Mouse (Mus musculus): ENCODE results near the gene Bdkrb2. TPM values are rescaled to one million over a fixed set of nuclear protein-coding genes. Genes with fewer than 3 reads are reported as not detected.

Bdkrb2 gene
- total RNA-seq, 2 experiments from 2014 or later = 0.40 to 0.45 TPM

GRCm38 (mm10) chr12:105601586-105601985 lies 38.6 kb downstream of the Bdkrb2 start:
- intact Hi-C loops (cut with DNase I) = no loop called here
- no peak overlapping the region for H3K4me3 ChIP-seq
- TF ChIP-seq CTCF (IDR thresholded peaks at IDR 0.05) = no peak
- DNase-seq (ENCODE audit: extremely low spot score in 1 of 2, low spot score in 2 of 2) = no peak
- H3K27ac ChIP-seq = no peak overlapping the region

DNA sequence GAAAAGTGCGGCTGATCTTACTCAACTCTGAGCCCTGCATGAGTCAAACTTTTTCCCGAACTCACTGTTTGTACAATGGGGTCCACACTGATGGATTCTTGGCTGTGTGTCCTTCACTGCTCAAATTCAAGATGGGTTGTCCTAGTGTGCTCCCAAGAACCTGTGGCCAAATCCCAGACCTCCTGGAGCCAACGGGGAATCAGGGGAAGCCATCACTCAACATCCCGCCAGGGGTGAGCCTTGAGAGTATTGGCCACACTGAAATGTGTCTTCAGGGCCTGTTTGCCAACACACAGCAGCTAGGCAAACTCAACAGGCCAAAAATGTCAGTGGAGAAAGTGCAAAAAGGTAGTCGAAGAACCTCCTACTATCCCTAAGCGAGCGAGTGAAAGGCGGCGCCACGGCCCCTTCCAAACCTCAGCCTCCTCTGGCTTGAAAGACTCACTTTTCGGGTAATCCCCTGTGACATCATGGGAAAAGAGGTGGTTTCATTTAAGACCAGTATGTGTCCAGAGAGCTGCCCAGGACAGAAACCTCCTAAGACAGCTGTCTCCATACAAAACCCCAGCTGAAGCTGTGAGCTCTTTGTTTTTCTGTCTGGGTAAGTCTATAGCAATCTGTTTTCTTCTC lies 39.7 kb downstream of the Bdkrb2 start, which contains the start of gene Bdkrb1:
Gene Bdkrb1, plus strand, starts transcription at position 505 of the 630 bp plus-strand sequence.
- DNase-seq (ENCODE audit: extremely low spot score in 1 of 2, low spot score in 2 of 2) = no peak
- intact Hi-C loops (cut with DNase I) = no loop called here
- TF ChIP-seq CTCF (IDR thresholded peaks at IDR 0.05) = no peak
- H3K4me3 ChIP-seq = no peak within 1 kb of the TSS
- no peak within 1 kb of the TSS for H3K27ac ChIP-seq

DNA sequence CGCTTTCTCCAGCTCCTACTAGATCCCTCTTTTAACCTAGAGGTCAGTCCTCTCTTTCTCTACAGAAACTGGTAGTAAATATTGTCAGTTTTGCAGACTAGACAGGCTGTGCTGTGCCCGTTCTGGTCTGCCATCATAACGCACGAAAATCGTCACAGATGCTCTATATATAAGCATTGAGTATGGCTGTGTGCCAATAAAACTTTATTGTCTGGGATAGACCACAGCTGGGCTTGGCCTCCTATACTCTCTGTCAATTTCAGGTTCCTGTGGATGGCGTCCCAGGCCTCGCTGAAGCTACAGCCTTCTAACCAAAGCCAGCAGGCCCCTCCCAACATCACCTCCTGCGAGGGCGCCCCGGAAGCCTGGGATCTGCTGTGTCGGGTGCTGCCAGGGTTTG lies 40.9 kb downstream of the Bdkrb2 start:
- intact Hi-C loops (cut with DNase I) = no loop called here
- no peak for DNase-seq (ENCODE audit: extremely low spot score in 1 of 2, low spot score in 2 of 2)
- TF ChIP-seq CTCF (IDR thresholded peaks at IDR 0.05) = no peak
- H3K27ac ChIP-seq = no peak overlapping the region
- no peak overlapping the region for H3K4me3 ChIP-seq

DNA sequence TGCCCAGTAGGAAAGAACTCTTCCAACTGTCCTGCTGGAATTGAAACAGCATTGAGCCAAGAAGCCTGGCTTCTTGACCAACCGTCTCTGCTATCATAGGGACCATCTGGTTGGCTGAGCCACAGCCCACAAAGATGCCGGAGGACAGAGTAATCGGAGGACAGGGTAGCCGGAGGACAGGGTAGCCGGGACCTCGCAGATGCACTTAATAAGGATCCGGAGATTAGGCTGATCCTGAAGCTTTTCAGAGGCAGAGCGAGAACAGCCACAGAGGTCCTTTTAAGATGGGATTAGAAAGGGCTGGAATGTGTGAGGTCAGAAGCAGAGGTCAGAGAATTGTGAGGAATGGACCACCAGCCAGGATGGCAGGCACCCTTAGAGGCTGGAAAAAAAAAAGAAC lies 42.2 kb downstream of the Bdkrb2 start:
- no peak for DNase-seq (ENCODE audit: extremely low spot score in 1 of 2, low spot score in 2 of 2)
- no peak overlapping the region for H3K27ac ChIP-seq
- H3K4me3 ChIP-seq = no peak overlapping the region
- intact Hi-C loops (cut with DNase I) = no loop called here
- no peak for TF ChIP-seq CTCF (IDR thresholded peaks at IDR 0.05)

DNA sequence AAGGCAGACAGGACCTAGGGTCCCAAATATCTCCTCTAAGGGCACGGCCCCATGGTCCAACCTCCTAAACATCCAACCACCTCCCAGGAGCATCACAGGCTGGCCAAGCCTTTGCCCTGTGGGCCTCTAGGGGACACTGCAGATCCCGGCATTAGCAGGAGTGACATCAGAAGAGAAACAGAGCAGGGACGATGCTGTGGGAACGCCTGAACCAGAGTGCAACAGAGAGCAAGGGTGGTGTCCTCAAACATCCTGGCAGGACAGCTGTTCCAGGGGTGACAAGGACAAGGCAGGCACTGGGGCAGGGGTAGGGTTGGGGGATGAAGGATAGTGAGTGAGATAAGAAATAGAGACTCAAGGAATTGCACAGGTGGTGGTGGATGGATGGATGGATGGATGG lies 43.9 kb downstream of the Bdkrb2 start:
- TF ChIP-seq CTCF (IDR thresholded peaks at IDR 0.05) = no peak
- Histone ChIP-seq H3K4me3 (no peak overlapping the region), H3K27ac (no peak overlapping the region)
- intact Hi-C loops (cut with DNase I) = no loop called here
- DNase-seq (ENCODE audit: extremely low spot score in 1 of 2, low spot score in 2 of 2) = no peak

DNA sequence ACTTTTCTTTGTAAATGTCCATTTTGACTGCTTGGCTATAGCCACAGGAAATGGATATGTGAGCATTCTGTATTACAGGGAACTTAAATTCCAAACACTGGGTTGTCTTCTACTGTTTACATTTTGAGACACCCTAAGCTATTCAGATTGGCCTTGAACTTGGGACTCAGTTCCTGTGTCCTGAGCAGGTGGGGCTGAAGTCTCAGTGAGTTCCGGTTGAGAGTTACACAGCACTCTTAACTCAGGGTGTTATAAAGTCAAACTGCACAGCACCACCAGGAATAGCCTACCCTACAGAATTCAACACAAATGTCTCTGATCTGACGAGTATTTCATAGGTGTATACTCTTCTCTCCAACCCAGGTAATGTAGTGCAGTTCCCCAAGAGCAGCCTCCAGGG lies 48.0 kb downstream of the Bdkrb2 start:
- H3K4me3 ChIP-seq = no peak overlapping the region
- no peak for DNase-seq (ENCODE audit: extremely low spot score in 1 of 2, low spot score in 2 of 2)
- intact Hi-C loops (cut with DNase I) = loop anchor here (1.0 to 5.0 kb wide), 2 partner anchors 113 to 174 kb away; no protein-coding TSS in a partner anchor
- no peak for TF ChIP-seq CTCF (IDR thresholded peaks at IDR 0.05)
- no peak overlapping the region for H3K27ac ChIP-seq

DNA sequence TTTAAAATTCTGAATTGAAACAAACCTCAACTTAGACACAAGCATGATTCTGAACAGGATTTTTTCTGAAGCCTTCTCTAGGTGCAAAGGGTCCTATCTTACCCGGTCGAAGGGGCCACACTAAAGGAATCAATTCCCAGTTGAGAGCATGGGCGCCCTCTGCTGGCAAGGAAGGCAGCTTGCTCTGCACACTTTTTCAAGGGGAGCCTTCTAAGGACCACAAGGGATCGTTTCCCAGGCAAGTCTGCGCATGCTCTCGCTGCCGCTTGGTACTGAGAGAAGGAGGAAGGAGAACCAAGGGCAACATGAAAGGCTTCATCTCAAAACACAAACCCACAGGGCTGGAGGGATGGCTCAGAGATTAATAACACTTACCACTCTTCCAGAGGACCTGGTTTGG lies 48.7 kb downstream of the Bdkrb2 start:
- intact Hi-C loops (cut with DNase I) = loop anchor here (1.0 to 5.0 kb wide), 2 partner anchors 113 to 174 kb away; no protein-coding TSS in a partner anchor
- peak; percentile 60 to 64 for DNase-seq (ENCODE audit: extremely low spot score in 1 of 2, low spot score in 2 of 2)
- H3K27ac ChIP-seq = no peak overlapping the region
- peak; percentile 74 for TF ChIP-seq CTCF (IDR thresholded peaks at IDR 0.05)
- H3K4me3 ChIP-seq = no peak overlapping the region

- H3K4me3 ChIP-seq = no peak overlapping the region
- DNase-seq (ENCODE audit: extremely low spot score in 1 of 2, low spot score in 2 of 2) = no peak
- H3K27ac ChIP-seq = no peak overlapping the region
- TF ChIP-seq CTCF (IDR thresholded peaks at IDR 0.05) = no peak
- intact Hi-C loops (cut with DNase I) = loop anchor here (5.0 kb wide), 1 partner anchor 176 kb away; no protein-coding TSS in a partner anchor
These were observed 50.5 kb downstream of the Bdkrb2 start for GRCm38 (mm10) chr12:105613559-105613958.

DNA sequence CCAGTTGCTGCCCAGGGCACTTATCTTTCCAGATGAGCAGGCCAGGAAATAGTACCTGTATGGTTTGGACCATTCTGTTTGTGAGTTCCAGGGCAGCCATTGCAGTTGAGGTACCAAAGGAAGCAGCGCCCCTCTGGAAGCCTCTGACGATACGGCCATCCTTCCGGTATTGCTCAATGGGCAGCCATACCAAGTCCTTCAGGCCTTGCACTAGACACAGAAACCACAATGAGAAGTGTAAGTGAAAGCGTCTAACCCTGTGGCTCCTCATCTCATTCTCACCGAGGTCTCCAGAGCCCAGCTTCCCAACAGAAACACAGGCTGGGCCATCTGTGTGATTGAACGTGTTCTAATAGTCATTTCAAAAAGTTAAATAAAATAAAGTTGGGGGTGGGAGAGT lies 59.0 kb downstream of the Bdkrb2 start:
- TF ChIP-seq CTCF (IDR thresholded peaks at IDR 0.05) = no peak
- intact Hi-C loops (cut with DNase I) = no loop called here
- Histone ChIP-seq H3K27ac (no peak overlapping the region), H3K4me3 (no peak overlapping the region)
- no peak for DNase-seq (ENCODE audit: extremely low spot score in 1 of 2, low spot score in 2 of 2)

- no peak overlapping the region for H3K4me3 ChIP-seq
- DNase-seq (ENCODE audit: extremely low spot score in 1 of 2, low spot score in 2 of 2) = no peak
- intact Hi-C loops (cut with DNase I) = no loop called here
- H3K27ac ChIP-seq = no peak overlapping the region
- no peak for TF ChIP-seq CTCF (IDR thresholded peaks at IDR 0.05)
These were observed 60.0 kb downstream of the Bdkrb2 start for GRCm38 (mm10) chr12:105622981-105623539.

DNA sequence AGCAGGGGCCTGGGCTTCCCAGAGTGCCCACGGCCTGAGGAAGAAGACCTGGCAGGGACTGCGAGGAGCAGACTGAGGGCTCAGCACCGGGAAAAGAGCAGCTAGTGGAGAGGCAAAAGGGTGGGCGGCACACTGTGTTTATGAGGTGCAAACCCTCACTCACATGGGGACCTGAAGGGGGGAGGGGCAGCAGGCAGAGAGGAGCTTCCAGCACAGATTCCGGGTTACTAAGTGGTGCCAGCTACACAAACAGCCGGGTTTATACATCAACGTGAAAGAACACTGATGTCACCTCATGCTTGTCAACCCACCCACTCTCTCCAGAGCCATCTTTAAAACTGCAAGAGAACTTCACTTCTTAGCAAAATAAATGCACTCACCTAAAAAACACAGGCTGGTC lies 62.8 kb downstream of the Bdkrb2 start:
- Histone ChIP-seq H3K27ac (no peak overlapping the region), H3K4me3 (no peak overlapping the region)
- intact Hi-C loops (cut with DNase I) = no loop called here
- DNase-seq (ENCODE audit: extremely low spot score in 1 of 2, low spot score in 2 of 2) = no peak
- TF ChIP-seq CTCF (IDR thresholded peaks at IDR 0.05) = no peak

DNA sequence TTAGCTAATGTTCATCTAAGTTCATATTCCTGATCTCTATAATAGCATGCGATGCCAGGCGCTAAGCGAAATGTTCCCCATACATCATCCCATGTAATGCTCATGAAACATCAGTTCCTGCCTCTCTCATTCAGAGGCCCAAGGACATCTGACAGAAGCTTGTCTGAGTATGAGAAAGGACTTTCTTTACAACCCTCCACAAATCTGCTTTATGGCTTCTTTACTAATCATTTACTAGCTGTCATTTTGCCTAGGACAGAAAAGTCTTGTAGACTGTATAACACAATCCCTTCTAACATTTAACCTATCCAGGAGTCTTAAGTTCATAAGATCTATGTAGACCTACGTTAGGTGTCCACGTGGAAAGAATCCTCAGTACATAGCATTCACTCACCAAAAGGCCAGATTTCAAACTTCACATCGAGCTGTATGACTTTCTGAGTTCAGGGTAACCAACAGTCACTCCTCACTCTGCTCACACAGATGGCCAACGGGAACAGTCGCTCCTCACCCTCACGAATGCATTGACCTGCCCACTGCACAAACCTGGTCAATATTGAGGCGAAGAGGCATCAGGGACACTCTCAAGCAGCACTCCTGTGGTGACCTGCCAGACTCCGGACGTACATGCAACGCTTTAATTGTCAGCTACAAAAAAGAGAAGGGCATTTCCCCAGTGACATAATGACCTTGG lies 71.5 kb downstream of the Bdkrb2 start:
- DNase-seq (ENCODE audit: extremely low spot score in 1 of 2, low spot score in 2 of 2) = no peak
- no peak overlapping the region for H3K27ac ChIP-seq
- no peak for TF ChIP-seq CTCF (IDR thresholded peaks at IDR 0.05)
- no peak overlapping the region for H3K4me3 ChIP-seq
- intact Hi-C loops (cut with DNase I) = no loop called here
